Comparison of ENCODE assay signal across 1 mouse cellular context in genomic region chr19:46761247-46761946, GRCm38 (mm10).
TF ChIP-seq lines count a peak whose summit lies in the region.

TSS of gene Cnnm2 (plus strand) at chr19:46761596.

TF ChIP-seq in CH12.LX, 34 proteins besides CTCF, POLR2A, EP300 and RAD21 (continued from another document):
- TF ChIP-seq ETS1 (conservative IDR thresholded peaks at IDR 0.05; ENCODE audit: low read depth, low read length) (no peak), CHD2 (IDR thresholded peaks at IDR 0.05; ENCODE audit: low read length) (peak; percentile 78; the same call in 1 of the 2 replicates), SMC3 (IDR thresholded peaks at IDR 0.05; ENCODE audit: low read depth, low read length) (no peak), ZNF384 (IDR thresholded peaks at IDR 0.05; ENCODE audit: low read depth, low read length) (no peak), TBP (conservative IDR thresholded peaks at IDR 0.05; ENCODE audit: low read depth, low read length) (no peak), MYC (IDR thresholded peaks at IDR 0.05; ENCODE audit: low read depth, low read length) (no peak), TCF12 (IDR thresholded peaks at IDR 0.05; ENCODE audit: low read depth, low read length) (peak; percentile 84), ZKSCAN1 (IDR thresholded peaks at IDR 0.05; ENCODE audit: borderline replicate concordance, low read depth, low read length) (no peak), CHD1 (IDR thresholded peaks at IDR 0.05; ENCODE audit: low read depth, low read length) (no peak), JUND (conservative IDR thresholded peaks at IDR 0.05; ENCODE audit: low read depth, low read length) (no peak), IRF4 (IDR thresholded peaks at IDR 0.05; ENCODE audit: low read depth, low read length) (no peak), GABPA (IDR thresholded peaks at IDR 0.05; ENCODE audit: insufficient replicate concordance, low read depth, low read length) (no peak)
